Mouse (Mus musculus): ENCODE data around the gene Gucy1a1. TPM values are rescaled to one million over a fixed set of nuclear protein-coding genes. Genes with fewer than 3 reads are reported as not detected.
"Not testable (repeated sequence)": the region's sequence is repeated elsewhere in the genome, so short reads cannot be mapped to it uniquely, and the experiment has no call there.

Gene Gucy1a1
- total RNA-seq (2021): 10 to 100 TPM; 41.8 to 47.6 TPM
- long read RNA-seq, experiment 1, full-length matches to known transcripts: 2 of 13 reads
- long read RNA-seq, experiment 1, partial matches to known transcripts: 3 of 13 reads
- long read RNA-seq, experiment 1, other reads (novel, unspliced or antisense): 8 of 13 reads
- long read RNA-seq, experiment 2, full-length matches to known transcripts: 8 of 12 reads
- long read RNA-seq, experiment 2, partial matches to known transcripts: 1 of 12 reads
- long read RNA-seq, experiment 2, other reads (novel, unspliced or antisense): 3 of 12 reads

- DNase-seq: peak; percentile 51
Measured at GRCm38 (mm10) chr3:82145126-82145901, at the start of gene Gucy1a1. Gucy1a1 (minus strand) TSS chr3:82145789.

DNA sequence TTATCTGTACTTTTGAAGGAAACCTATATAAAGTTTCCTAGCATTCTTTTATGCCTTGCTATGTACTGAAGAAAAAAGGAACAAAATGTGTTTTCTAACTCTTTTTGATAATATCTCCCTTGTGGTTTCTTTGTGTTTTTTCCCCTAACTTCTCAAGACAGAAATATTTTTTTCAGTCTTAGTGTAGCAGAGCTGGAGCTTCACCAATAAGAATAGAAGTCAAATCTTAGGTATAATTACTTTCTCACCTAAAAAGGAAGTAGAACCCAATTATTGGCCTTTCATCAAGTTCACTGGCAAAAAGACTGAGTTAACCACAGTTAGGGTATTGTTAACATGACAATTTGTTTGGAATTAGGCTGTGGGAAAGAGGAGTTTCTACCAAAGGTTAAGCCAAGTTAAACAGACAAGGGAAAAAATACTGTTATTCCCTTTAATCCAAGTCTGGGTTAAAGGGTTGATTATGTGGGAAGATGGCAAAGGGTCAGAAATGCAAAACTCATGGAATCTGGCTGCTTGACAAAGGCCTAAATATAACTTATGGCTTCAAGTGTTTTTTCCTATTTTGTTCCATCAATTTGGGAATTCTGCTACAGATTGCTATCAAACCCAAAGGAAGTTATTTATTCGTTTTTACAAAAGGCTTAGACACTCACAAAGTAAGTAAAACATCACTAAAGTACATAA, 46.1 kb upstream of the Gucy1a1 start:
- no peak for DNase-seq

- DNase-seq: no peak
Measured at GRCm38 (mm10) chr3:82185626-82186025, 40.0 kb upstream of the Gucy1a1 start.

GRCm38 (mm10) chr3:82181500-82181899, 35.9 kb upstream of the Gucy1a1 start:
- no peak for DNase-seq

DNA sequence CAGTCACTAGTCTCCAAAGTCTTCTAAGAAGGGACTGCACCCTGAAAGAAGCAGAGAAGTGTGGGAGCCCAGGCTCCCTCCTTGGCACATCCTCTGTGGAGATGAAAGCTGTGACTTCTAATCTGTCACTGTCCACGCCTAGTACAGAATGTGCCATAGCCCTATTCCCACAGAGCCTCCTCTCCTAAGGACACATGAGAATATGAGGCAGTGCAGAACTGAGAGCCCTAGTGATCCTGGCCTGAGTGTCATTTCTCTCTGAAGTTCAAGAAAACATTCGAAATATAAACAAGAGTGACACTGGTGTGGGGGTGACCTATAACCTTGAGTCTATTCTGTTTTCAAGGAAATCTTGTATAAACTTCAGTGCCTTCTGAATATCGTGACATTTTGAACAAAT, 34.7 kb upstream of the Gucy1a1 start:
- no peak for DNase-seq

GRCm38 (mm10) chr3:82175501-82175900, 29.9 kb upstream of the Gucy1a1 start:
- no peak for DNase-seq

DNA sequence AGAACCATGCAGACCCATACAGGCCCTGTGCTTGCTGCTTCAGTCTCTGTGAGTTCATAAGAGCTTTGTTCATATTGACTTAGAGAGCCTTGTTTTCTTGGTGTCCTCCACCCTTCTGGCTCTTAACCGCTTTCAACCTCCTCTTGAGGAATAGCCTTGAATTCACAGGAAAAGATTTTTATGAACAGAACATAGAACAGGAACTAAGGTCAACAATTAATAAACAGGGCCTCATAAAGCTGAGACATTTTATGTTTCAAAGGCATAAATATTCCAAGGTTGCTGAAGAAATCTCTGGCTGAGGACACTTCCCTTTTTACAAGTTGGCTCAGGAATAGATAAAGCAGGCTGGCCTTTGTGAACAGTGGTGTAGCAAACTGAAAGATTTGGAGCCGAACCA, 21.5 kb upstream of the Gucy1a1 start:
- DNase-seq: no peak

DNA sequence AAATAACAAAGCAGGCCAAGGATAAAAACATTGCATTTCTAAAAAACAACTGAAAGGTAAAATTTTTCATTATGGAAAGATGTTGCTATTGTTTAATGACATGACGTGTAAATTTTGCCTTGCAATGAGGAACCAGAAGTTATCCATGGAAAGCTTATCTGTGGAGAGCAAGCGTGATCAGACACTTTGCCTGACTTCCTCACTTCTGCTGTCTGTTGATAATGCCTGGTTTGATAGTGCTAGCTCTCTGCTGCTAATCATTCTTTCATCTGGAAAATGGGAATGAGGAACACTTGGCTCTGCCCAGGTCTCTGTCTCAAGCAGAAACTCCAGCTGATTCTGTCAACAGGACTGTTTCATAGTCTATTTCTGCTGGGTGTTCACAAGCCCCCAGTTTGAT, 20.3 kb upstream of the Gucy1a1 start:
- DNase-seq: no peak

DNA sequence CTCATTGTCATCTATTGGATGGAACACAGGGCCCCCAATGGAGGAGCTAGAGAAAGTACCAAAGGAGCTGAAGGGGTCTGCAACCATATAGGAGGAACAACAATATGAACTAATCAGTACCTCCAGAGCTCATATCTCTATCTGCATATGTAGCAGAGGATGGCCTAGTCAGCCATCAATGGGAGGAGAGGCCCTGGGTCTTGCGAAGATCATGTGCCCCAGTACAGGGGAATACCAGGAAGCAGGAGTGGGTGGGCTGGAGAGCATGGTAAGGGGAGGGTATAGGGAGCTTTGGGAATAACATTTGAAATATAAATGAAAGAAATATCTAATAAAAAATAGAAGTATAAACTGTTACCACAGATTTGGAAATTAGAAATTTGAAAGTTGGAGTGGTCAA, 17.4 kb upstream of the Gucy1a1 start:
- not testable (repeated sequence) for DNase-seq

DNA sequence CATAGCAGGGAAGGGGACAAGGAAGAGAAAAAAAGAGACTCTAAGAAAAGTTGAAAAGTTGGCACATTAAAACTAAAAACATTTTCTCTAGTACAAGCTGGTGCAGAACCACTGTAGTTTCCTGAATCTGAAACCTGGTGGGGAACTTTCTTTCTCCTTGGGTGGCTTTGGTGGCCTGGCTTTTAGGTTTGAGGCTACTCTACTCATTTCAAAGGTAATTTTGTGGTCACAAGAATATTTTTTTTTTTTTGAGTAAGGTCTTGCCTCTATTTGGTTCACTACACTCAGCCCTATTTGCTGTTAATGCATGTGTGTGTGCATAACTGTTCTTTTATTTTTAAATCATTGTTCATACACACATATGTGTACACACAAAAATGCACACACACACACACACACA, 389 bp upstream of the Gucy1a1 start:
- no peak for DNase-seq

- DNase-seq: no peak
Measured at GRCm38 (mm10) chr3:82144725-82145125, 864 bp downstream of the Gucy1a1 start.

- DNase-seq: no peak
Measured at GRCm38 (mm10) chr3:82140781-82141180, 4.8 kb downstream of the Gucy1a1 start.

- no peak for DNase-seq
Measured at GRCm38 (mm10) chr3:82138002-82138667, 7.5 kb downstream of the Gucy1a1 start.

- DNase-seq: no peak
Measured at GRCm38 (mm10) chr3:82135483-82135882, 10.1 kb downstream of the Gucy1a1 start.

GRCm38 (mm10) chr3:82129258-82129657, 16.3 kb downstream of the Gucy1a1 start:
- DNase-seq: no peak

DNA sequence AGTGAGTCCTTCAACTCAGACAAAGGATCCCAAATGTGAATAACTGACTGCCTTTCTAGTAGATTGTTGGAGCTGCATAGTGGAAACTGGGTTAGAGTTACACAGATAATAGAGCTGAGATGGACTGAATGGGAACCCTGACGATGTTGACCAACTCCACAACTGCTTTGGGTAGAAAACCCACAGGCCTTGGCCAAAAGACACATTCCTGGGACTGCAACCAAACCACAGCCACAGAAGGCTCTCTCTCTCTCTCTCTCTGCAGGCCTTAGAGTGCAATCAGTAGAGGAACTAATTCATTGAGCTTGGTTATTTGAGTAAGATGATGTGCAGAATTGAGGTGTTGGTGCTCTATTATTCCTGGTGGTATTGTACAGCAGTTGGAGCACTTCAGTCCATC, 21.0 kb downstream of the Gucy1a1 start:
- DNase-seq: no peak

- DNase-seq: no peak
Measured at GRCm38 (mm10) chr3:82118916-82119315, 26.7 kb downstream of the Gucy1a1 start.

- peak; percentile 24 for DNase-seq
Measured at GRCm38 (mm10) chr3:82112439-82112838, 33.1 kb downstream of the Gucy1a1 start.

- DNase-seq: peak; percentile 41
Measured at GRCm38 (mm10) chr3:82111986-82112385, 33.6 kb downstream of the Gucy1a1 start.

DNA sequence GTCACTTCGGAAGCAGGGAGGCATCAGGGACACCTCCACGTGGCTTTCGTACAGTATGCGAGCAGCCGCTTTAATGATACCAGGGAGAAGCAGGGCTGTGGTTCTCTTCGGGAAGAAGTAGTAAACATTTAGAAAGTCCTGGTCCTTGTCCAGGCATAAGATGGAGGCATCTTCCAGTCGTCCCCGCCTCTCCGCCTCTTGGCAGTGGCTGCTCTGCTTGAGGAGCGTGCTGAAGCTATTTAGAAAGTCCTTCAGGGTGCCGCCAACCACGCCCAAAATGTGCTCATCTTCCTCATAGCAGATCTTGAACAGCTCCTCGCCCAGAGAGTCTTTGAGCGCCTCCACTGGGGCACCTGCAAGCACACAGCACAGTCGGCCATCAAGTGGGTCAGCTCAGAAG, 36.6 kb downstream of the Gucy1a1 start:
- no peak for DNase-seq

GRCm38 (mm10) chr3:82104229-82104628, 41.4 kb downstream of the Gucy1a1 start:
- no peak for DNase-seq

GRCm38 (mm10) chr3:82099127-82099526, 46.5 kb downstream of the Gucy1a1 start:
- DNase-seq: no peak

- no peak for DNase-seq
Measured at GRCm38 (mm10) chr3:82096801-82097200, 48.8 kb downstream of the Gucy1a1 start.
